Mouse (Mus musculus) left cerebral cortex, adult 9 months (tissue): ENCODE measurements around the gene Rims1.

ENCODE experiments used
- DNase-seq, 2 experiments: peaks; one replicate each; pipeline ENCODE4 v3.0.0; 2022; ENCODE audit warnings: low spot score in 2 of 2

Gene Rims1

DNA sequence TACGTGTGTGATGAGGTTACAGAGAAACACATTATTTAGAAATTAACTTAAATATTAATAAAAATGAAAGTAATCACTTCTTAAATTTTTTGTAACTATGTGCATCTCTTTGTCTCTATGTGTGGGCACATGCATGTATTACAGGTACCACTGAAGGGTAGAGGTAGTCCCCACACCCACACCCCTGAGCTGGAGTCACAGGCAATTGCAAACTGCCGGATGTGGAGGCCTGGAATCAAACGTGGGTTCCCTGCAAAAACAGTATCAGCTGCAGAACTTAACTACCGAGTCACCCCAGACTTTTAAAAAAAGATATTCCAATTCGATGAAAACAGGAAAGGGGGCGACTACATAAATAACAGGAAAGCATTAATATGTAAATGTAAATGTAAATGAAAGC, 428.7 kb downstream of the Rims1 start:
- no peak for DNase-seq

GRCm38 (mm10) chr1:22356209-22356608, 449.6 kb downstream of the Rims1 start:
- DNase-seq = no peak

GRCm38 (mm10) chr1:22353687-22354086, 452.1 kb downstream of the Rims1 start:
- no peak for DNase-seq

DNA sequence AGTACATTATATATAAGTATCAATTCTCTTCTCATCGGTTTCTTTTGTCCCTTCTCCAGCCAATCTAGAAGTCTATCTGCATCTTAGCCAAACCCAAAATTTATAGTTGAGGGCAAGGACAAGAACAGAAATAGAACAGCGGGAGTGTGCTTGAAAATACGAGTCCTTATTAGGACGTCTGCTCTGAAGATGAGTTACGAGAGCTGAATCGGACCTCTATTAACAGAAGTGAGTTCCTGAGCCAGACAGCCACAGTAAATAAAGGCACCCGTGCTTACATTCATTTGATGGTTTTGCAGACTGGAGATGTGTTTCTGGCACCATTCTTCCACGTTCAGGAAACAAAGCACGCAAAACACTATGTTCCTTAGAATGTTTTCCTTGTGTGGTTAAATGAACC, 466.9 kb downstream of the Rims1 start:
- no peak for DNase-seq

GRCm38 (mm10) chr1:22320941-22321676, 484.7 kb downstream of the Rims1 start:
- DNase-seq = no peak

- no peak for DNase-seq
Measured at GRCm38 (mm10) chr1:22315537-22315936, 490.3 kb downstream of the Rims1 start.

DNA sequence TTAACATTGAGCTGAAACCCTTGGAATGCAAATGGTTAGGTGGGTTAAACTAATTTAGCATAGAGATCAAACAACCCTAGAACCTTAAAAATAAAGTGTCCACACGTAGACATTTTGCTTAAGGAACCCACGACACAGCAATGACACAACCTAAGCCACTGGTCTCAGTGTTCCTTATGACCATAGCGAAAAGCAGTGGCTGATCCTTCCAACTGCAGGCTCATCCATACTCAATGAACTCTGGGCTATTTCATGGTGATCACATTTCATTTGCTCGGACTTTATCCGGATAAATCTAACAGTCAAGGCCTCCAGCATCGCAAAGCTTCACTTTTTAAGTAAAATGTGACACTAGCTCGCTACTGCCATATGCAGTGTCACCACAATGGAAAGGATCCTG, 494.3 kb downstream of the Rims1 start:
- DNase-seq = no peak

GRCm38 (mm10) chr1:22306519-22306918, 499.3 kb downstream of the Rims1 start:
- DNase-seq = no peak

DNA sequence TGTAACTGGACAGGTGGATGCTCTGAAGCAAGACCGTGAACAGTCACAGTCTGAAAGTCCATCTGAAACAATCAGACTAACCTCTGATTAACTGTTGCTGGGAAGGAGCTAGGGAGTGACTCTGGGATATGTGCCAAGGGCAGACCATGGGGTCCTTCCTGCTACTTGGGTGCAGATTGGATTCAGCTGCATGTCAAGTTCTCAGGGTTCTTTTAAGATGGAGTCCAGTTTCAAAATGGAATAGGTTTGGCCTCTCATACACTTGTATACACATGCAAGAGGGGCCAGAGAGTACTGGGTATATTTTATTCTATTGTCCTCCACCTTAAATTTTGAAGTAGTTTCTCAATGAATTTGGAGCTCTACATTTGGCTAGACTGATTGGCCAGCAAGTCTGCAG, 499.9 kb downstream of the Rims1 start:
- no peak for DNase-seq

DNA sequence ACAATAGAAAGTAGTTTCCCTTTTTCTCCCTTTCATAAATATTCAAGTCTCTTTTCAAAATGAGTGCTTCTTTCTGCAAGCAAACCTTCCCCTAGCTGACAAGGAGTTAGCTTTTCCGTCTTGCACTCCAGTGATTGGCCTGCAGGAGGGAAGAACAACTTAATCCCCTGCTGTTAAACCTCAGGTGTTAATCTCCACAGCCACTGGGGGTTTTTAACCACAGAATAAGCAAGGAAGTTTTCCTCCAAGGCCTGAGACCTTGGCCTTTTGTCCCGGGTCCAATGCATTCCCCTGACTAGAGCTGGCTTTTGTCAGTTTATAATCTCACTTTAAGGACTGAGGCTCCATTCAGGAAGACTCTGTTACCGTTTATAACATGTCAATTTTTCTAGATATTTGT, 511.8 kb downstream of the Rims1 start:
- no peak for DNase-seq

- DNase-seq = no peak
Measured at GRCm38 (mm10) chr1:22293310-22293709, 512.5 kb downstream of the Rims1 start.

GRCm38 (mm10) chr1:22286807-22287206, 519.0 kb downstream of the Rims1 start:
- DNase-seq = no peak

GRCm38 (mm10) chr1:22279954-22280353, 525.8 kb downstream of the Rims1 start:
- DNase-seq = no peak

- no peak for DNase-seq
Measured at GRCm38 (mm10) chr1:22274081-22274480, 531.7 kb downstream of the Rims1 start.

DNA sequence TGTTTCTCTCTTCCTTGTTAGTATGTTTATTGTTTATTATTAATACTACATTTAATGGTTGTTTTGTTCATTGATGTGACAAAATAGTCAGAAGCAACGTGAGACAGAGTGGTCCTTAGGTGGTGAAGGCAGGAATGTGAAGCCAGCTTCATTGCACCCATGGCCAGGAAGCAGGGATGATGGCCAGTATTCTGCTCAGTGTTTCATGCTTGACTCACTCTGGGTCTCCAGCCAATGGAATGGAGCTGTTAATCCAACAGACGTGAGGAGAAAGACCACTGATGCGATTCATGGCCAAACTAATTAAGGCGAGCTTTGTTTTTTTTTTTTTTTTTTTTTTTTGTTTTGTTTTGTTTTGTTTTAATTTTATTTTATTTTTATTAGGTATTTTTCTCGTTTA, 535.7 kb downstream of the Rims1 start:
- DNase-seq = no peak

GRCm38 (mm10) chr1:22268581-22269359, 537.0 kb downstream of the Rims1 start:
- DNase-seq = peak in 1 of 2 experiments; percentile 91

- peak in 1 of 2 experiments; percentile 57 for DNase-seq
Measured at GRCm38 (mm10) chr1:22266491-22266890, 539.3 kb downstream of the Rims1 start.

DNA sequence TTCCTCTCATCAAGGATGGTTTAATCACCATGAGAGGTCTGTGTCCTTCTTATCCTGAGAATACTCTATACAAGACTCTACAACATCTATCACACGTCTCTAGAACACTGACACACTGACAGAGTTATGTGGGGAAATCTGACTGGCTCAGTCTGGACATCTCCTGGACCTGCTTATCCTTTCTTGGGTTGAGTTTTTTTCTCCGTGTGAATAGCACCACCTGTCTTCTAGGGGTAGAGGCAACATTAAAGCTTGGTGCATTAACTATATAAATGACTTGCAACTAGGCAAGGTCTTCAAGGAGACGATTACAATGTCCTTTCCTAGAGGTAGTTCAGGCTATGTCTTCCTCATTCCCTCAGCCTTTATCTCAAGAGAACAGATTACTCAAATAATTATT, 540.3 kb downstream of the Rims1 start:
- DNase-seq = no peak

GRCm38 (mm10) chr1:22262169-22262950, 543.4 kb downstream of the Rims1 start:
- DNase-seq = no peak

GRCm38 (mm10) chr1:22261702-22262101, 544.1 kb downstream of the Rims1 start:
- no peak for DNase-seq

DNA sequence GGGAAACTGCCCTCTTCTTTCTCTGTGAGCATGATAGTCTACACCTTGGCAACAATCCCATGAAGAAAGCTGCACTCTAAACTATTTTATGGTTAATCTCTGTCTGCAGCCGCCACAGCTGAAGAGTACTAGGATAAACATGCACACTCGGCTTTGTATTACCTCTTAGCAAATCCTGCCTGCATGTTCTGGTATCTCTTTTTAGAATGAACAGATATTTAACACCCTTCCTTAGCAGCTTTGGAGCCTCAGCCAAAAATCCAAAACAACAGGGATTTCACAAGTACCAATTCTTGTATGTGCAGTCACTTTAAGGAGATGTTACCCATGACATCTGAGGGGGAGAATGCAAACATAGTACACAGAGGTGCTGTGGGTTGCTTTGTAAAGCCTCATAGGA, 545.5 kb downstream of the Rims1 start:
- DNase-seq = peak in 1 of 2 experiments; percentile 11

DNA sequence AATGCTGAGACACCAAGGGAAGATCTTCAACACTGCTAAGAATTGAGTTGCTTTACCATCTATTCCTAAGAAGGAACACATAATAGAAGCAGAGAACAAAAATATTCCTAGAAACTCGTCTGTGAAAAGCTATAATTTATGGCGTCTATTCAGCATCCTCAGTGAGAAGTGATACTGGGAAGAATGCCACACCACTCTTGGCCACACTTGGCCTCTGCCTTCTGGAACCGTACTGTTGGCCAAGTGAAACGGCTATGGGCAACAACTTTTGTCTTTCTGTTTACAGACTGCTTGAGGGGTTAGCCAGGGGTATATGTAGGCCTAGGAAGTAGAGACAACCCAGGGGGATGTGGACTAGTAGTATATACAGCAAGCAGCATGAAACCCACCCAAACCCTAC, 547.4 kb downstream of the Rims1 start:
- no peak for DNase-seq
